Mouse (Mus musculus) small intestine, adult 2 months (tissue): ENCODE data around the gene Nubpl.

ENCODE experiments used
- CTCF ChIP-seq: fragments of 200-500 bp; IDR thresholded peaks from 2 replicates; pipeline ENCODE4 v1.5.1; 2012; ENCODE audit warnings: low read depth, mild to moderate bottlenecking, control low read depth, inconsistent platforms, low read length, moderate library complexity, mixed read lengths; ENCODE audit not compliant: insufficient replicate concordance, insufficient read length; ENCODE audit errors: extremely low read depth
- POLR2A ChIP-seq: fragments of 200-500 bp; IDR thresholded peaks from 2 replicates; pipeline ENCODE4 v1.6.1; 2012; ENCODE audit warnings: low read depth, mild to moderate bottlenecking, control low read depth, inconsistent platforms, low read length, moderate library complexity

GRCm38 (mm10) chr12:52254089-52254488 lies 156.6 kb downstream of the Nubpl start:
- TF ChIP-seq CTCF (no peak), POLR2A (no peak)
